Mouse (Mus musculus) heart, embryonic 14.5 days (tissue): ENCODE results near the gene Il6st. TPM values are rescaled to one million over a fixed set of nuclear protein-coding genes. Genes with fewer than 3 reads are reported as not detected.

Experiments used
- ATAC-seq: fragments of 200-750 bp; cut with Nextera tagmentation; 2 replicates; pipeline ENCODE4 v1.8.0; 2017; ENCODE audit warnings: low read depth, moderate TSS enrichment; ENCODE audit not compliant: insufficient number of reproducible peaks, insufficient read depth, low FRiP score
- H3K27ac ChIP-seq, 2 experiments: fragments of 200-500 bp in 1 of 2; fragments of 300-500 bp in 1 of 2; sonication (generic) in 1 of 2; replicated peaks in 1 of 2; 2 replicates each; pipeline ENCODE4 v1.5.1; 2012 to 2014; ENCODE audit warnings: low read depth in 2 of 2, low read length in 2 of 2, control low read depth in 1 of 2, mild to moderate bottlenecking in 1 of 2, mixed read lengths in 1 of 2; ENCODE audit not compliant: control insufficient read depth in 1 of 2, insufficient read depth in 1 of 2
- H3K27me3 ChIP-seq: fragments of 300-500 bp; sonication (generic); 2 replicates; pipeline ENCODE4 v1.6.1; 2014; ENCODE audit warnings: mild to moderate bottlenecking, low read length, control low read depth; ENCODE audit not compliant: control insufficient read depth, insufficient read depth
- H3K36me3 ChIP-seq: fragments of 300-500 bp; sonication (generic); 2 replicates; pipeline ENCODE4 v1.6.1; 2014; ENCODE audit warnings: mild to moderate bottlenecking, control low read depth, low read length, mixed read lengths; ENCODE audit not compliant: control insufficient read depth, insufficient read depth
- H3K4me1 ChIP-seq, 2 experiments: fragments of 200-500 bp in 1 of 2; fragments of 300-500 bp in 1 of 2; sonication (generic) in 1 of 2; 2 replicates each; pipeline ENCODE4 v1.6.1; 2012 to 2014; ENCODE audit warnings: low read length in 2 of 2, control low read depth in 1 of 2, mixed read lengths in 1 of 2; ENCODE audit not compliant: control insufficient read depth in 2 of 2, insufficient read depth in 2 of 2
- H3K4me2 ChIP-seq: fragments of 300-500 bp; sonication (generic); 2 replicates; pipeline ENCODE4 v1.6.1; 2014; ENCODE audit warnings: mild to moderate bottlenecking, low read length
- H3K4me3 ChIP-seq, 2 experiments: fragments of 200-500 bp in 1 of 2; fragments of 300-500 bp in 1 of 2; sonication (generic) in 1 of 2; 2 replicates each; pipeline ENCODE4 v1.5.1; 2012 to 2014; ENCODE audit warnings: low read length in 2 of 2, mild to moderate bottlenecking in 2 of 2, control low read depth in 1 of 2, low read depth in 1 of 2, moderate library complexity in 1 of 2; ENCODE audit not compliant: control insufficient read depth in 1 of 2, insufficient read depth in 1 of 2
- H3K9ac ChIP-seq: fragments of 300-500 bp; sonication (generic); 2 replicates; pipeline ENCODE4 v1.6.1; 2014; ENCODE audit warnings: mild to moderate bottlenecking, low read length
- H3K9me3 ChIP-seq: fragments of 300-500 bp; sonication (generic); 2 replicates; pipeline ENCODE4 v1.6.1; 2016; ENCODE audit warnings: low read length, control low read depth; ENCODE audit not compliant: control insufficient read depth
- WGBS: fragments of 180-500 bp; shearing (Covaris S2); extraction: QIAGEN DNeasy Blood & Tissue Kit; methylation state at CpG from one replicate; pipeline ENCODE4 v1.1.7; 2014; 5-methylcytosine and 5-hydroxymethylcytosine counted together
- polyA plus RNA-seq: library from polyadenylated mRNA; unstranded; fragments of >200 nt; fragmentation: Nextera tagmentation; extraction: Ambion mirVana; gene quantifications from 2 replicates; pipeline ENCODE4 v1.2.1, GENCODE M21; 2014

Il6st gene
- polyA plus RNA-seq, 1 experiment from 2014 or later = 60.6 TPM

- H3K4me1 ChIP-seq = no peaks in the 10 kb centered on the region
- no peaks in the 10 kb centered on the region for H3K9me3 ChIP-seq
- no peaks in the 10 kb centered on the region for H3K27me3 ChIP-seq
- H3K4me3 ChIP-seq = no peak overlapping the region
- no peak for ATAC-seq
- H3K4me2 ChIP-seq = no peak overlapping the region
- H3K27ac ChIP-seq = no peak overlapping the region
- 44% methylated on average over 3 of the region's 3 CpGs for WGBS
- no peaks in the 10 kb centered on the region for H3K36me3 ChIP-seq
- no peak overlapping the region for H3K9ac ChIP-seq
Measured at GRCm38 (mm10) chr13:112450210-112450609, 13.7 kb upstream of the Il6st start.

GRCm38 (mm10) chr13:112457366-112457765, 6.5 kb upstream of the Il6st start:
- Histone ChIP-seq H3K27ac (peak overlapping the region in 1 of 2 experiments; percentile 47; a peak in 1 of 4 replicates), H3K4me1 (peaks cover 4 to 8% of the 10 kb centered on the region in 2 experiments; a peak in 3 of 4 replicates), H3K36me3 (no peaks in the 10 kb centered on the region), H3K4me3 (no peak overlapping the region), H3K9ac (no peak overlapping the region), H3K9me3 (no peaks in the 10 kb centered on the region), H3K4me2 (no peak overlapping the region), H3K27me3 (no peaks in the 10 kb centered on the region)
- 68% methylated on average over 6 of the region's 6 CpGs for WGBS
- no peak for ATAC-seq

GRCm38 (mm10) chr13:112458016-112458415, 5.9 kb upstream of the Il6st start:
- H3K27me3 ChIP-seq = no peaks in the 10 kb centered on the region
- no peak overlapping the region for H3K4me2 ChIP-seq
- no peak overlapping the region for H3K9ac ChIP-seq
- H3K4me1 ChIP-seq = peaks cover 4 to 10% of the 10 kb centered on the region in 2 experiments; a peak in 3 of 4 replicates
- no peak overlapping the region for H3K4me3 ChIP-seq
- H3K27ac ChIP-seq = no peak overlapping the region
- no peaks in the 10 kb centered on the region for H3K9me3 ChIP-seq
- no peak for ATAC-seq
- no peaks in the 10 kb centered on the region for H3K36me3 ChIP-seq
- WGBS = 80% methylated on average over 4 of the region's 4 CpGs

GRCm38 (mm10) chr13:112458435-112459018, 5.3 kb upstream of the Il6st start:
- Histone ChIP-seq H3K27me3 (no peaks in the 10 kb centered on the region), H3K9me3 (no peaks in the 10 kb centered on the region), H3K4me3 (no peak overlapping the region), H3K27ac (no peak overlapping the region), H3K4me1 (peaks cover 4 to 14% of the 10 kb centered on the region in 2 experiments; a peak in 3 of 4 replicates), H3K36me3 (no peaks in the 10 kb centered on the region), H3K4me2 (no peak overlapping the region), H3K9ac (no peak overlapping the region)
- ATAC-seq = no peak
- 92% methylated on average over 11 of the region's 11 CpGs for WGBS

GRCm38 (mm10) chr13:112459956-112460355, 3.9 kb upstream of the Il6st start:
- 51% methylated on average over 6 of the region's 6 CpGs for WGBS
- H3K9me3 ChIP-seq = no peaks in the 10 kb centered on the region
- H3K9ac ChIP-seq = 0 out of 2 replicates have a peak overlapping the region, but pooled peaks have one; percentile 2
- 0 out of 2 replicates have a peak overlapping the region, but pooled peaks have one; percentile 2 for H3K4me2 ChIP-seq
- peak overlapping the region; percentile 6 to 55; a peak in 3 of 4 replicates for H3K27ac ChIP-seq
- ATAC-seq = no peak
- no peaks in the 10 kb centered on the region for H3K36me3 ChIP-seq
- no peaks in the 10 kb centered on the region for H3K27me3 ChIP-seq
- H3K4me1 ChIP-seq = peaks cover 4 to 14% of the 10 kb centered on the region in 2 experiments; a peak in 3 of 4 replicates
- H3K4me3 ChIP-seq = no peak overlapping the region

GRCm38 (mm10) chr13:112462411-112462987, 1.4 kb upstream of the Il6st start:
- H3K4me2 ChIP-seq = no peak overlapping the region
- ATAC-seq = no peak

GRCm38 (mm10) chr13:112463337-112463802, 500 bp upstream of the Il6st start:
- Histone ChIP-seq H3K4me1 (peaks cover 14 to 37% of the 10 kb centered on the region in 2 experiments), H3K9me3 (no peaks in the 10 kb centered on the region), H3K27ac (peak overlapping the region; percentile 96), H3K36me3 (no peaks in the 10 kb centered on the region), H3K9ac (peak overlapping the region; percentile 96), H3K4me3 (peak overlapping the region; percentile 92 to 94), H3K27me3 (no peaks in the 10 kb centered on the region), H3K4me2 (peak overlapping the region; percentile 84)
- 2% methylated on average over 17 of the region's 17 CpGs for WGBS
- peak; percentile 60 for ATAC-seq

More at GRCm38 (mm10) chr13:112462411-112462987, 1.4 kb upstream of the Il6st start:
- 81% methylated on average over 6 of the region's 6 CpGs for WGBS
- no peak overlapping the region for H3K27ac ChIP-seq
- no peaks in the 10 kb centered on the region for H3K36me3 ChIP-seq
- no peak overlapping the region for H3K9ac ChIP-seq
- no peaks in the 10 kb centered on the region for H3K27me3 ChIP-seq
- no peak overlapping the region for H3K4me3 ChIP-seq
- peaks cover 13 to 34% of the 10 kb centered on the region in 2 experiments for H3K4me1 ChIP-seq
- no peaks in the 10 kb centered on the region for H3K9me3 ChIP-seq
